Mouse (Mus musculus) kidney, postnatal 14 days (tissue): ENCODE measurements around the gene Htr3b.
A peak's percentile ranks its signal among the peaks of the same experiment; 100 is the strongest.

Source experiments
- DNase-seq: peaks from one replicate; pipeline ENCODE4 v3.0.0; 2022; ENCODE audit warnings: mixed read lengths

The Htr3b gene

GRCm38 (mm10) chr9:48916011-48916788 is 48.6 kb downstream of the Htr3b start:
- DNase-seq: no peak

GRCm38 (mm10) chr9:48910885-48911537 is 53.8 kb downstream of the Htr3b start, which contains the start of gene Htr3a:
TSS of gene Htr3a (minus strand) at chr9:48911099.
- DNase-seq: peak; percentile 54

GRCm38 (mm10) chr9:48904421-48904820 is 60.4 kb downstream of the Htr3b start:
- DNase-seq: no peak

- no peak for DNase-seq
These were observed 61.0 kb downstream of the Htr3b start for GRCm38 (mm10) chr9:48903766-48904165.

GRCm38 (mm10) chr9:48898551-48898950 is 66.2 kb downstream of the Htr3b start:
- peak; percentile 43 for DNase-seq

- DNase-seq: no peak
These were observed 68.8 kb downstream of the Htr3b start for GRCm38 (mm10) chr9:48895819-48896536.

GRCm38 (mm10) chr9:48894755-48895154 is 70.0 kb downstream of the Htr3b start:
- no peak for DNase-seq

- peak; percentile 75 for DNase-seq
These were observed 70.8 kb downstream of the Htr3b start for GRCm38 (mm10) chr9:48893986-48894385.

GRCm38 (mm10) chr9:48889093-48889492 is 75.7 kb downstream of the Htr3b start:
- no peak for DNase-seq
